Mouse (Mus musculus): ENCODE measurements around the gene Hoxc9. TPM values are rescaled to one million over a fixed set of nuclear protein-coding genes. Genes with fewer than 3 reads are reported as not detected.

Hoxc9 gene
- polyA plus RNA-seq, 1 experiment from 2014 or later: not detected

MicroRNA genes within 50 kb of the gene (microRNA counts, 519-probe panel; counts per million panel counts)
- microRNA mmu-miR-615-3p: 460 counts per million, percentile 65 among the panel's probes with 10 or more counts
- 460 counts per million, percentile 65 among the panel's probes with 10 or more counts for microRNA mmu-miR-615-5p

Small RNA genes lying within 50 kb of the gene (microRNA-seq; reads per million reads assigned to microRNA genes)
- gene Mir196a-2 (4.5 reads per million, percentile 19 among the genes with 10 or more reads in this experiment), gene Mir615 (77.7 reads per million, percentile 49 among the genes with 10 or more reads in this experiment)

Other genes with a start within 250 kb of the Hoxc9 start
- gene Hoxc13, start 55.3 kb upstream of the Hoxc9 start, polyA plus RNA-seq (2016; fragmentation: Nextera tagmentation; extraction: Ambion mirVana): 0.19 and 0.29 TPM in 2 replicates
- not detected in 2 replicates for gene Hoxc12, start 39.7 kb upstream of the Hoxc9 start, polyA plus RNA-seq (2016; fragmentation: Nextera tagmentation; extraction: Ambion mirVana)
- gene Hoxc11, start 22.0 kb upstream of the Hoxc9 start, polyA plus RNA-seq (2016; fragmentation: Nextera tagmentation; extraction: Ambion mirVana): not detected in 2 replicates
- gene Hoxc10, start 9.6 kb upstream of the Hoxc9 start, polyA plus RNA-seq (2016; fragmentation: Nextera tagmentation; extraction: Ambion mirVana): not detected in 2 replicates
- gene Hoxc5, start 9.0 kb upstream of the Hoxc9 start, polyA plus RNA-seq (2016; fragmentation: Nextera tagmentation; extraction: Ambion mirVana): 1.2 and 2.4 TPM in 2 replicates
- gene Hoxc8, start 14.2 kb downstream of the Hoxc9 start, polyA plus RNA-seq (2016; fragmentation: Nextera tagmentation; extraction: Ambion mirVana): not detected in 2 replicates
- gene Hoxc6, start 21.8 kb downstream of the Hoxc9 start, polyA plus RNA-seq (2016; fragmentation: Nextera tagmentation; extraction: Ambion mirVana): not detected in 2 replicates
- 0.92 and 1.2 TPM in 2 replicates for gene Hoxc4, start 42.5 kb downstream of the Hoxc9 start, polyA plus RNA-seq (2016; fragmentation: Nextera tagmentation; extraction: Ambion mirVana)
- 16.6 and 18.8 TPM in 2 replicates for gene Smug1, start 190.7 kb downstream of the Hoxc9 start, polyA plus RNA-seq (2016; fragmentation: Nextera tagmentation; extraction: Ambion mirVana)

Data from embryonic facial prominence, embryonic 12.5 days (tissue).